Mouse (Mus musculus): Measurements from ENCODE around the gene Eri3. TPM values are rescaled to one million over a fixed set of nuclear protein-coding genes. Genes with fewer than 3 reads are reported as not detected.

The Eri3 gene
- polyA plus RNA-seq, 1 experiment = 27.5 TPM

DNA sequence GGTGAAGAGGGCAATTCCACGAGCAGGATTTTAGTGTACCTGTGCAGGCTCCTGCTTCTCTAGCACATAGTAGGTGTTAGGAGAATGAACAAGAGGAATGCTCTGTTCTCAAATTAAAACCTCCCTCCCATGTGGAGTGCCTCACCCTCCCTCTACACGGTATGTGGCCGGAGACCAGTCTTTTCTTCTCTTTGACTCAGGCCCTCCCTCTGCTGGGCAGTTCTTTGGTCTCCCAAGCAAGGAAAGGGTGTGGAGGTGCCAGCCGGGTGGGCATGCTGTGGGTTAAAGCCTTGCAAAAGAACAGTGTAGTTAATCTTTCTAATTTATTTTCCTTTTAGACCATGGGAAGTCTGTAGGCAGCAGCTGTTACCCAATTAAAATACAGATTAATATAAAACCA lies 37.3 kb downstream of the Eri3 start:
- TF ChIP-seq POLR2A (IDR thresholded peaks at IDR 0.05; ENCODE audit: borderline replicate concordance, control insufficient read depth, low read depth, low read length) (no peak), CTCF (IDR thresholded peaks at IDR 0.05; ENCODE audit: control insufficient read depth, insufficient read depth, low read length) (no peak)

GRCm38 (mm10) chr4:117589081-117589660 lies 39.0 kb downstream of the Eri3 start:
- H3K27ac ChIP-seq (ENCODE audit: control insufficient read depth, insufficient read depth, low read depth, low read length, poor library complexity) = no peak overlapping the region
- no peak overlapping the region for H3K4me3 ChIP-seq (replicated peaks; ENCODE audit: control insufficient read depth, low read depth, low read length)
- TF ChIP-seq CTCF (IDR thresholded peaks at IDR 0.05; ENCODE audit: control insufficient read depth, insufficient read depth, low read length) (no peak), POLR2A (IDR thresholded peaks at IDR 0.05; ENCODE audit: borderline replicate concordance, control insufficient read depth, low read depth, low read length) (no peak)
- 79% methylated on average over 8 of the region's 8 CpGs for WGBS
- H3K4me1 ChIP-seq (ENCODE audit: control insufficient read depth, insufficient read depth, low read length) = no peaks in the 10 kb centered on the region

More for the DNA sequence above, 37.3 kb downstream of the Eri3 start:
- WGBS = 64% methylated on average over 4 of the region's 4 CpGs
- Histone ChIP-seq H3K4me3 (replicated peaks; ENCODE audit: control insufficient read depth, low read depth, low read length) (no peak overlapping the region), H3K27ac (ENCODE audit: control insufficient read depth, insufficient read depth, low read depth, low read length, poor library complexity) (no peak overlapping the region), H3K4me1 (ENCODE audit: control insufficient read depth, insufficient read depth, low read length) (no peaks in the 10 kb centered on the region)

DNA sequence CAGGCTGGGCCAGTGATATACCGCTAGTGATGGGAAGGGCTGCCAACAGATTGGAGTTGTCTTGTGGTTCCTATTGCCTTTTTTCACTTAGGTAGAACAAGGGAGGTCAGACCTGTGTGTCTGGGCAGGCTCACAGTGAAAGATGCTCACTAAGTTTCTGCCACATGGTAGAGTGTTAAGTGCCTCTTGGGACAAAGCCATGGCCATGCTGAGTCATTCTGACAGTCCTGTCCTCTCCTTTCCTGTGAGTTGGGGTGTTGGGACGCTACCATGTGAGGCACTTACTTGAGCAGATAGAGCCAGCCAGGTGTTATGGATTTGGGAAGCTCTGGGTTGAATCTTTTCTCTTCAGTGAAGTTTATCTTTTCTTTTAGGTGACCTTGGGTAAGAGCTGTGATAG lies 40.6 kb downstream of the Eri3 start:
- no peak for TF ChIP-seq CTCF (IDR thresholded peaks at IDR 0.05; ENCODE audit: control insufficient read depth, insufficient read depth, low read length)
- no peak for TF ChIP-seq POLR2A (IDR thresholded peaks at IDR 0.05; ENCODE audit: borderline replicate concordance, control insufficient read depth, low read depth, low read length)
- no peak overlapping the region for H3K4me3 ChIP-seq (replicated peaks; ENCODE audit: control insufficient read depth, low read depth, low read length)
- 88% methylated on average over 2 of the region's 2 CpGs for WGBS
- no peaks in the 10 kb centered on the region for H3K4me1 ChIP-seq (ENCODE audit: control insufficient read depth, insufficient read depth, low read length)
- no peak overlapping the region for H3K27ac ChIP-seq (ENCODE audit: control insufficient read depth, insufficient read depth, low read depth, low read length, poor library complexity)

DNA sequence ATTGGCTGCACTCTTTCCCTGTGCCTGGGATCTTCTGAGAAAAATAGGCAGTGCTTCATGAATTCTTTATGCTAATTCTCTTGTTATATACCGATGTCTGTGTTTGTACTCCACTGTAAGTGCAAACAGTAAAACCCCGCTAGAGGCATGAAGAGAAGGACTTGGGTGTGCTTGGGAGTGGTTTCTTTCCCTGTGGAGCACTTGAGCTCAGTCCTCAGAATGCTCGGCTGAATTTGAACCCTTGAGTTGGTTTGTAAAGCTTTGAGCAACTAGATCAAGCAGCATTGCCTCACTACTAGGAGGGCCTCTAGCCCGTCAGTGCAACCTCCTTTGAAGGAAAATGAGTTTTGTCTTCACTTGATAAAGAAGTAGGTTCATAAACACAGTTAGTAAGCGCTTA lies 42.0 kb downstream of the Eri3 start:
- TF ChIP-seq CTCF (IDR thresholded peaks at IDR 0.05; ENCODE audit: control insufficient read depth, insufficient read depth, low read length) (no peak), POLR2A (IDR thresholded peaks at IDR 0.05; ENCODE audit: borderline replicate concordance, control insufficient read depth, low read depth, low read length) (no peak)
- Histone ChIP-seq H3K4me3 (replicated peaks; ENCODE audit: control insufficient read depth, low read depth, low read length) (no peak overlapping the region), H3K4me1 (ENCODE audit: control insufficient read depth, insufficient read depth, low read length) (no peaks in the 10 kb centered on the region), H3K27ac (ENCODE audit: control insufficient read depth, insufficient read depth, low read depth, low read length, poor library complexity) (no peak overlapping the region)
- 89% methylated on average over 5 of the region's 5 CpGs for WGBS

DNA sequence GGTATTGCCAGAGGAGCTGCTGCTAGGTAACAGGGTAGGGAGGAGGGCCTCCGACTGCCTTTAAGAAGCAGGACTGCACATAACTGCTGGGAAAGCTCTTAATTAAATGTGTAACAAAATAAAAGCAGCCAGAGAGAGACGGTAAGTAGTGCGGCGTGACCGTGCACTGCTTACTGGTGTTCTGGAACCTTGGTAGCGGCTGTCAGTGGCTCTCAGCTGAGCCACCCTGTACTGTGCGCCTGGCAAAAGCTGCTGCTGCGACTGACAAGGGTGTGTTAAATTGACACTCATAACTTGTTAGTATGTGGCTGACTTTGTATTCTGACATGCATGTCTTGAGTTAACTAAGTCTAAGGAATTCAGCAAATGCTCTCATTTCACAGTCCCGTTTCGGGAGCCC lies 45.1 kb downstream of the Eri3 start:
- no peak for TF ChIP-seq CTCF (IDR thresholded peaks at IDR 0.05; ENCODE audit: control insufficient read depth, insufficient read depth, low read length)
- no peak for TF ChIP-seq POLR2A (IDR thresholded peaks at IDR 0.05; ENCODE audit: borderline replicate concordance, control insufficient read depth, low read depth, low read length)
- no peaks in the 10 kb centered on the region for H3K4me1 ChIP-seq (ENCODE audit: control insufficient read depth, insufficient read depth, low read length)
- WGBS = 90% methylated on average over 10 of the region's 10 CpGs
- no peak overlapping the region for H3K27ac ChIP-seq (ENCODE audit: control insufficient read depth, insufficient read depth, low read depth, low read length, poor library complexity)
- no peak overlapping the region for H3K4me3 ChIP-seq (replicated peaks; ENCODE audit: control insufficient read depth, low read depth, low read length)

DNA sequence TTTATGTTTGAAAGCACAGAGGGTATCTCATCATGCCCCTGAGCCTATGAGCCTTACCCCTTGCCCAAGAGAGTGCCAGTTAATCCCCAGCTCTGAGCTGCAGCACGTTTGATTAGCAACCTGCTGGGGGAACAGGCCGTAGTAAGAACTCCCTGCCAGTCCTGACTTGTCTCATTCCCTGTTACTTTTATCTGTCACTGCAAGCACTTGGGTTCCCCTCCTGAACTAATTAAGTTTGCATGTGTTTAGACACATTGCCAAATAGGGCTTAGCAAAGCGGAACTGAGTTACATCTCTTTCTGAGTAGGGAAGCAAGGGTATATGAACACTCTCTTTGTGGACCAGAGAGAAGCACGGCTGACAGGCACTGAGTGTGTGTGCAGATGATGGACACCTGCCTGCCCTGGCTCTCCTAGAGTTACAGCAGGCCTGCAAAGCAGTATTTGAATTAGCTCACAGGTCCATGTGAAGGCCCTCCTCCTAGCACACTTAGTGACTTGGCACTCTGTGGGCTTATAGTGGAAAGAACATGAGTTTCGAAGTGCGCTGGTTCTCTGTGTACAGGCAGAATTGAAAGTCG lies 49.9 kb downstream of the Eri3 start:
- no peak overlapping the region for H3K4me3 ChIP-seq (replicated peaks; ENCODE audit: control insufficient read depth, low read depth, low read length)
- H3K4me1 ChIP-seq (ENCODE audit: control insufficient read depth, insufficient read depth, low read length) = no peaks in the 10 kb centered on the region
- TF ChIP-seq CTCF (IDR thresholded peaks at IDR 0.05; ENCODE audit: control insufficient read depth, insufficient read depth, low read length) = no peak
- no peak for TF ChIP-seq POLR2A (IDR thresholded peaks at IDR 0.05; ENCODE audit: borderline replicate concordance, control insufficient read depth, low read depth, low read length)
- 86% methylated on average over 7 of the region's 7 CpGs for WGBS
- no peak overlapping the region for H3K27ac ChIP-seq (ENCODE audit: control insufficient read depth, insufficient read depth, low read depth, low read length, poor library complexity)

- H3K4me1 ChIP-seq (ENCODE audit: control insufficient read depth, insufficient read depth, low read length) = no peaks in the 10 kb centered on the region
- 81% methylated on average over 5 of the region's 5 CpGs for WGBS
- no peak overlapping the region for H3K4me3 ChIP-seq (replicated peaks; ENCODE audit: control insufficient read depth, low read depth, low read length)
- H3K27ac ChIP-seq (ENCODE audit: control insufficient read depth, insufficient read depth, low read depth, low read length, poor library complexity) = no peak overlapping the region
- TF ChIP-seq POLR2A (IDR thresholded peaks at IDR 0.05; ENCODE audit: borderline replicate concordance, control insufficient read depth, low read depth, low read length) (no peak), CTCF (IDR thresholded peaks at IDR 0.05; ENCODE audit: control insufficient read depth, insufficient read depth, low read length) (no peak)
Measured at GRCm38 (mm10) chr4:117601338-117601776, 51.2 kb downstream of the Eri3 start.

GRCm38 (mm10) chr4:117605099-117605953 lies 55.2 kb downstream of the Eri3 start:
- WGBS = 83% methylated on average over 16 of the region's 16 CpGs
- Histone ChIP-seq H3K4me1 (ENCODE audit: control insufficient read depth, insufficient read depth, low read length) (no peaks in the 10 kb centered on the region), H3K27ac (ENCODE audit: control insufficient read depth, insufficient read depth, low read depth, low read length, poor library complexity) (no peak overlapping the region), H3K4me3 (replicated peaks; ENCODE audit: control insufficient read depth, low read depth, low read length) (no peak overlapping the region)
- TF ChIP-seq POLR2A (IDR thresholded peaks at IDR 0.05; ENCODE audit: borderline replicate concordance, control insufficient read depth, low read depth, low read length) = no peak
- no peak for TF ChIP-seq CTCF (IDR thresholded peaks at IDR 0.05; ENCODE audit: control insufficient read depth, insufficient read depth, low read length)
